Mouse (Mus musculus): ENCODE measurements at regions not wholly inside any gene's neighbourhood (a gene's known extent, or its start where the extent isn't known, plus 50 kb on each side); places are given as distances from the start of the nearest gene placed in this dataset.

GRCm38 (mm10) chrX:163452971-163453532, 96.4 kb downstream of the Grpr start:
- H3K4me3 ChIP-seq (ENCODE audit: low read length), result no peak overlapping the region
- no peaks in the 10 kb centered on the region for H3K27me3 ChIP-seq (replicated peaks; ENCODE audit: control insufficient read depth, insufficient read depth, low read length)
- no peak overlapping the region for H3K27ac ChIP-seq (ENCODE audit: low read depth, low read length)
- no peaks in the 10 kb centered on the region for H3K36me3 ChIP-seq (ENCODE audit: control insufficient read depth, insufficient read depth, low read length)
- no peaks in the 10 kb centered on the region for H3K9me3 ChIP-seq (ENCODE audit: control insufficient read depth, low read length)
- WGBS, result 44% methylated on average over 8 of the region's 8 CpGs
- H3K4me2 ChIP-seq (ENCODE audit: low read length), result no peak overlapping the region
- peak; percentile 89 for ATAC-seq
- no peak overlapping the region for H3K9ac ChIP-seq (ENCODE audit: low read depth, low read length)
- H3K4me1 ChIP-seq (ENCODE audit: control insufficient read depth, insufficient read depth, low read depth, low read length), result no peaks in the 10 kb centered on the region

DNA sequence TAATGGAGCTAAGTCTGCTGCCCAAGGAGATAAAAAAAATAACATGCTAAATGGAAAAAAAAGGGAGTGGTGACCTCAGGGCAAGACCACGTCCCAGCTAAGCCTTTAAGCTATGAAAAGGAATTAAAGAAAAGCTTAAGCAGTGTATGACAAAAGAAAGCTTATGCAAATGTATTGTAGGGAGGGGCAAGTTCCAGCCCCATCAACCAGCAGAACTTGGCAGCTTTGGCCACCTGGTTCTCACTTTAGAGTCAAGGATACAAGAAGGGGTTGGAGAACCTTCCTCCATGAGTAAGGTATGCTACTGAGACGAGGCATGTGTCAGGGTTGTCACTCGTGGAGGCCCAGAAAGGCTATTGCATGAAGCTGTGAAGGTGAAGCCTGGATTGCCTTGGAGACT, 143.9 kb downstream of the Grpr start:
- Histone ChIP-seq H3K4me1 (ENCODE audit: control insufficient read depth, insufficient read depth, low read depth, low read length) (no peaks in the 10 kb centered on the region), H3K27ac (ENCODE audit: low read depth, low read length) (no peak overlapping the region), H3K27me3 (replicated peaks; ENCODE audit: control insufficient read depth, insufficient read depth, low read length) (no peaks in the 10 kb centered on the region), H3K4me3 (ENCODE audit: low read length) (no peak overlapping the region), H3K4me2 (ENCODE audit: low read length) (no peak overlapping the region), H3K9me3 (ENCODE audit: control insufficient read depth, low read length) (no peaks in the 10 kb centered on the region), H3K36me3 (ENCODE audit: control insufficient read depth, insufficient read depth, low read length) (no peaks in the 10 kb centered on the region), H3K9ac (ENCODE audit: low read depth, low read length) (no peak overlapping the region)
- no peak for ATAC-seq
- 66% methylated on average over 3 of the region's 3 CpGs for WGBS

DNA sequence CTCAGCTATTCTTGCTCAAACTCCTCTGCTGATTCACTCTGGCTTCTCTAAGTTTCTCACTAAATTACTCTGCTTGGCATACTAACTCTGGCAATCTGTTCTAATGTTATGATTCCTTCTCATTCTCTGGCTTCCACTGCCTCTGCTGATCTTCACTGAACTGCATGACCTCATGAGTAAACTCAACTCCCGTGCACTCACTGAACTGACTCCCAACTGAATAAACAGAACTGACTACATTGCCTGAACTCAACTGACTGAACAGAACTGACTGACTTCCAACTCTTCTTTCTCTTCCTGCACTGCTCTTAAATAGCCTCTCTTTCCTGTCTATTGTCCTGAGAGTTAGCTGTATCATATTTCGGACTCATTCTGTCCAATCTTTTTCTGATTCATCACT, 163.1 kb downstream of the Grpr start:
- H3K27ac ChIP-seq (ENCODE audit: low read depth, low read length), result no peak overlapping the region
- no peaks in the 10 kb centered on the region for H3K9me3 ChIP-seq (ENCODE audit: control insufficient read depth, low read length)
- ATAC-seq, result no peak
- H3K9ac ChIP-seq (ENCODE audit: low read depth, low read length), result no peak overlapping the region
- H3K4me2 ChIP-seq (ENCODE audit: low read length), result no peak overlapping the region
- no peaks in the 10 kb centered on the region for H3K36me3 ChIP-seq (ENCODE audit: control insufficient read depth, insufficient read depth, low read length)
- no peaks in the 10 kb centered on the region for H3K27me3 ChIP-seq (replicated peaks; ENCODE audit: control insufficient read depth, insufficient read depth, low read length)
- H3K4me3 ChIP-seq (ENCODE audit: low read length), result no peak overlapping the region
- WGBS, result 91% methylated on average over 2 of the region's 2 CpGs
- no peaks in the 10 kb centered on the region for H3K4me1 ChIP-seq (ENCODE audit: control insufficient read depth, insufficient read depth, low read depth, low read length)
